ENCODE assay signal across 14 mouse cellular contexts in genomic region chr13:60826052-60826451, GRCm38 (mm10). TPM values are rescaled to one million over a fixed set of nuclear protein-coding genes. Genes with fewer than 3 reads are reported as not detected.
DNase-seq lines count a peak whose midpoint lies in the region; ATAC-seq and TF ChIP-seq lines count a peak whose summit lies in the region.
"Had no signal": no experiment of that assay in that cellular context is flagged by ENCODE, and none has a peak within 500 bp of the region (broad histone marks: within the 10 kb centered on the region; RNA-seq: fewer than 3 reads in every experiment).

No protein-coding gene starts in this region.

- no peak for TF ChIP-seq POLR2A in cortical plate, adult 2 months (IDR thresholded peaks at IDR 0.05; ENCODE audit: extremely low read depth, insufficient read depth, low read length)

- no peak overlapping the region for H3K27ac ChIP-seq in gastrocnemius, adult 2 months
- H3K27ac ChIP-seq in cortical plate, adult 2 months (ENCODE audit: insufficient read depth, low read length) = no peak overlapping the region
- H3K27ac ChIP-seq in embryonic facial prominence, embryonic 10.5 days (replicated peaks) = no peak overlapping the region
- H3K27ac ChIP-seq: embryonic facial prominence, embryonic 12.5 days; hindbrain, embryonic 15.5 days; stomach, embryonic 15.5 days had no signal

- intact Hi-C loops in gastrocnemius, adult 2 months (cut with DNase I) = no loop called here

- H3K36me3 ChIP-seq in embryonic facial prominence, embryonic 10.5 days (replicated peaks) = no peaks in the 10 kb centered on the region
- H3K36me3 ChIP-seq: embryonic facial prominence, embryonic 12.5 days; hindbrain, embryonic 15.5 days; stomach, embryonic 15.5 days had no signal

- no peaks in the 10 kb centered on the region for H3K9me3 ChIP-seq in embryonic facial prominence, embryonic 10.5 days
- H3K9me3 ChIP-seq: embryonic facial prominence, embryonic 12.5 days; hindbrain, embryonic 15.5 days; stomach, embryonic 15.5 days had no signal

- H3K4me1 ChIP-seq in cortical plate, adult 2 months (ENCODE audit: control insufficient read depth, insufficient read depth, low read length) = no peaks in the 10 kb centered on the region
- H3K4me1 ChIP-seq in embryonic facial prominence, embryonic 10.5 days = no peaks in the 10 kb centered on the region
- H3K4me1 ChIP-seq: embryonic facial prominence, embryonic 12.5 days; hindbrain, embryonic 15.5 days; stomach, embryonic 15.5 days had no signal

- WGBS in embryonic facial prominence, embryonic 10.5 days = 67% methylated on average over 3 of the region's 3 CpGs

- peak; percentile 26 for DNase-seq in gastrocnemius, adult 2 months
- no peak for DNase-seq in gastrocnemius, adult 8-10 months (ENCODE audit: low spot score in 2 of 2)
- peak; percentile 57 for DNase-seq in lung, postnatal 10 days
- DNase-seq in layer of hippocampus, adult 11-12 months (ENCODE audit: low spot score) = no peak
- no peak for DNase-seq in embryonic facial prominence, embryonic 10.5 days (ENCODE audit: low spot score)
- DNase-seq in left cerebral cortex, adult 8-10 months (ENCODE audit: low spot score in 2 of 2) = no peak

- peak; percentile 49 for TF ChIP-seq CTCF in gastrocnemius, adult 2 months (IDR thresholded peaks at IDR 0.05)
- 0 out of 2 replicates have a peak, but pooled peaks have one; percentile 2 for TF ChIP-seq CTCF in cortical plate, adult 2 months (IDR thresholded peaks at IDR 0.05; ENCODE audit: extremely low read depth, insufficient read depth, low read length)

- H3K27me3 ChIP-seq in embryonic facial prominence, embryonic 10.5 days (replicated peaks; ENCODE audit: low read depth, poor library complexity, severe bottlenecking) = no peaks in the 10 kb centered on the region
- H3K27me3 ChIP-seq: embryonic facial prominence, embryonic 12.5 days; hindbrain, embryonic 15.5 days; stomach, embryonic 15.5 days had no signal

- H3K4me3 ChIP-seq in gastrocnemius, adult 2 months = no peak overlapping the region
- H3K4me3 ChIP-seq in cortical plate, adult 2 months (ENCODE audit: insufficient read depth, low read length) = no peak overlapping the region
- H3K4me3 ChIP-seq in embryonic facial prominence, embryonic 10.5 days = no peak overlapping the region
- H3K4me3 ChIP-seq: embryonic facial prominence, embryonic 12.5 days; hindbrain, embryonic 15.5 days; stomach, embryonic 15.5 days had no signal

- peak; percentile 87 for ATAC-seq in CD4-positive, CD25-positive, alpha-beta regulatory T cell, adult 4 months

RNA-seq across cellular contexts. Expression of gene Ctsll3, which starts 23.4 kb away (rescaled TPM):
- total RNA-seq in gastrocnemius, adult 2 months (2021) = not detected
- not detected for total RNA-seq in gastrocnemius, adult 8-10 months (2022)
- polyA plus RNA-seq in CD4-positive, CD25-positive, alpha-beta regulatory T cell, adult 4 months (2017; shearing (Covaris generic)) = not detected
- polyA plus RNA-seq in cortical plate, adult 2 months (2012; rRNA removed) = not detected in 2 replicates
- polyA plus RNA-seq in embryonic facial prominence, embryonic 10.5 days (2016; fragmentation: Nextera tagmentation; extraction: Ambion mirVana) = not detected in 2 replicates
- not detected for total RNA-seq in left cerebral cortex, adult 8-10 months (2022)
- total RNA-seq: ES-E14; neutrophil, adult 5-6 weeks had no signal
- polyA plus RNA-seq: embryonic facial prominence, embryonic 12.5 days; hindbrain, embryonic 15.5 days; liver, embryonic 16.5 days; stomach, embryonic 15.5 days had no signal

RNA-seq across cellular contexts. Expression of gene 4930486L24Rik, which starts 38.2 kb away (rescaled TPM):
- total RNA-seq in gastrocnemius, adult 2 months (2021) = under 1 TPM in 1 of 2 experiments, not detected in 1; 0.66 TPM
- total RNA-seq in gastrocnemius, adult 8-10 months (2022) = under 1 TPM in 3 of 4 experiments, not detected in 1; 0.36 to 0.72 (median 0.56) TPM
- polyA plus RNA-seq in CD4-positive, CD25-positive, alpha-beta regulatory T cell, adult 4 months (2017; shearing (Covaris generic)) = 1 to 10 TPM; 1.2 to 1.6 TPM
- 0.15 TPM in 1 of 2 replicates, not detected in the other for polyA plus RNA-seq in cortical plate, adult 2 months (2012; rRNA removed)
- polyA plus RNA-seq in embryonic facial prominence, embryonic 10.5 days (2016; fragmentation: Nextera tagmentation; extraction: Ambion mirVana) = 0.16 TPM in 1 of 2 replicates, not detected in the other
- not detected for total RNA-seq in left cerebral cortex, adult 8-10 months (2022)
- total RNA-seq: neutrophil, adult 5-6 weeks had no signal
- polyA plus RNA-seq: embryonic facial prominence, embryonic 12.5 days; hindbrain, embryonic 15.5 days; stomach, embryonic 15.5 days had no signal

RNA-seq across cellular contexts. Expression of gene BC051665, which starts 39.9 kb away (rescaled TPM):
- total RNA-seq in gastrocnemius, adult 2 months (2021) = not detected
- total RNA-seq in gastrocnemius, adult 8-10 months (2022) = not detected
- polyA plus RNA-seq in CD4-positive, CD25-positive, alpha-beta regulatory T cell, adult 4 months (2017; shearing (Covaris generic)) = not detected
- polyA plus RNA-seq in cortical plate, adult 2 months (2012; rRNA removed) = not detected in 2 replicates
- not detected in 2 replicates for polyA plus RNA-seq in embryonic facial prominence, embryonic 10.5 days (2016; fragmentation: Nextera tagmentation; extraction: Ambion mirVana)
- not detected for total RNA-seq in left cerebral cortex, adult 8-10 months (2022)
- total RNA-seq: ES-E14; neutrophil, adult 5-6 weeks had no signal
- polyA plus RNA-seq: embryonic facial prominence, embryonic 12.5 days; hindbrain, embryonic 15.5 days; liver, embryonic 16.5 days; stomach, embryonic 15.5 days had no signal

Comparison
In these comparisons a context has a peak if more than half of its experiments do, and no peak if none do; other contexts are left out.
1. DNase-seq: peak in gastrocnemius, adult 2 months (single experiment) and lung, postnatal 10 days (single experiment); none in gastrocnemius, adult 8-10 months (0 of 2), layer of hippocampus, adult 11-12 months (single experiment), embryonic facial prominence, embryonic 10.5 days (single experiment) and left cerebral cortex, adult 8-10 months (0 of 2).